Mouse (Mus musculus): ENCODE data around the gene Gm3139.
"Not testable (repeated sequence)": the region's sequence is repeated elsewhere in the genome, so short reads cannot be mapped to it uniquely, and the experiment has no call there.

The Gm3139 gene

DNA sequence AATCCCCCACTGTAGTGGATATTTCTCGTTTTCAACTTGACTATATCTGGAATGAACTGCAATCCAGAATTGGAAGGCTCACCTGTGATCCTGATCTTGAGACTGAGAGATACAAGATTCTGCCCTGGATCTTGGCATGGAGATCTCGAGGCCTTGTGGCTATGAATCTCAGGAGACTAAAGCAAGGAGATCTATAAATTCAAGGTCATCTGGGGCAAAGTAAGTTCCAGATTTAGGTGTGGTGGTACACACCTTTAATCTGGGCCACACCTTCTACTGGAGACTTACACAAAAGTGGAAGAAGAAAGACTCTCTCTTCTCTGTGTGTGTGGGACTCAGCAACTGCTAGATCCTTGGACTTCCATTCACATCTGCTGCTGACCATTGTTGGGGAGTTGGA is at the start of gene Gm3139:
Gm3139 (plus strand) TSS at position 301 of the 400 bp plus-strand sequence.
- not testable (repeated sequence) for DNase-seq (ENCODE audit: low read depth, low spot score)

Data from c-Kit-negative CD71-positive TER-119-positive erythroid progenitor cells, embryonic 14.5 days (primary cell).